Mouse (Mus musculus) forebrain, embryonic 10.5 days (tissue): Measurements from ENCODE around the gene Gtf2f2. TPM values are rescaled to one million over a fixed set of nuclear protein-coding genes. Genes with fewer than 3 reads are reported as not detected.

ENCODE experiments used
- DNase-seq: peaks from one replicate; pipeline ENCODE4 v3.0.0-alpha.2; 2017; ENCODE audit warnings: low spot score; ENCODE audit errors: extremely low spot score
- H3K27ac ChIP-seq: fragments of 300-500 bp; sonication (generic); 2 replicates; pipeline ENCODE4 v1.5.1; 2016; ENCODE audit warnings: mild to moderate bottlenecking
- H3K27me3 ChIP-seq: fragments of 300-500 bp; sonication (generic); 2 replicates; pipeline ENCODE4 v1.6.1; 2016; ENCODE audit warnings: mild to moderate bottlenecking; ENCODE audit not compliant: poor library complexity, severe bottlenecking
- H3K36me3 ChIP-seq: fragments of 300-500 bp; sonication (generic); replicated peaks from 2 replicates; pipeline ENCODE4 v1.6.1; 2016; ENCODE audit warnings: mild to moderate bottlenecking, moderate library complexity
- H3K4me1 ChIP-seq: fragments of 300-500 bp; sonication (generic); 2 replicates; pipeline ENCODE4 v1.6.1; 2016
- H3K4me3 ChIP-seq: fragments of 300-500 bp; sonication (generic); 2 replicates; pipeline ENCODE4 v1.5.1; 2016; ENCODE audit warnings: mild to moderate bottlenecking, moderate library complexity
- H3K9me3 ChIP-seq: fragments of 300-500 bp; sonication (generic); 2 replicates; pipeline ENCODE4 v1.6.1; 2016; ENCODE audit warnings: mild to moderate bottlenecking, moderate library complexity
- WGBS: fragments of 180-500 bp; shearing (Covaris S2); methylation state at CpG from one replicate; pipeline ENCODE4 v1.1.7; 2016; 5-methylcytosine and 5-hydroxymethylcytosine counted together
- polyA plus RNA-seq: library from polyadenylated mRNA; unstranded; fragments of >200 nt; fragmentation: Nextera tagmentation; extraction: Ambion mirVana; gene quantifications from 2 replicates; pipeline ENCODE4 v1.2.1, GENCODE M21; 2016

The Gtf2f2 gene
- polyA plus RNA-seq, 1 experiment from 2014 or later: 57.3 TPM

DNA sequence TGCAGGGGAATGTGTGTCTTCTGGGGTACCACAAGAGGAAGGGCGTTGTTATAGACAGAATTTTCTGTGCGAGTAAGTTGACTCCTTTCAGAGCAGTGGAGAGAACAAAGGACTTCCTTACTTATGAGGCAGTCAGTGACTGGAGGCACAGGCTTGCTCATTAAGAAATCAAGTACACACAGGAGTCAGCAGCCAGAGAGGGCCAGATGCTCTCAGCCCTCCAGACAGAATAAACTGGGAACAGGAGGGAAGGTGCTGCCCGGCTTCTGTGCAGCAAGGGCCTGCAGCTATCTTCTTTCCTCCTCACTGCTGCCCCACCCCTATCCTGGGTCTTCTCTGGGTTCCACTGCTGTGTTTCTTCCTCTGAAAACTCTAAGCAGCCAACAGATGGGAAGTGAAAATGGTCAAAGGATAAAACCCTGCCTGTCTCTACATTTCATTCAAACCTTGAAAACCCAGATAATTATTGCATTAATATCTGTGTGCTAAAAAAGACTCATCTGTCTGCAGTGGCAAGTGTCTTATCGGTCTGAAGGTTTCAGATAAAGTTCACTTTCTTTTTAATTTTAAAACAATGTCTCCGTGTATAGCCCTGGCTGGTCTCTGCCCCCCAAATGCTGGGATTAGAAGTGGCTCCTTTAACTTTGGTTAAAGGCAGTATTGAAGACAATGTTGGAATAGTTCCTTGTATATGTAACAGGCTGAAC lies 109.7 kb downstream of the Gtf2f2 start:
- Histone ChIP-seq H3K4me1 (peaks cover 23% of the 10 kb centered on the region), H3K27me3 (no peaks in the 10 kb centered on the region), H3K36me3 (peaks cover 48% of the 10 kb centered on the region), H3K9me3 (no peaks in the 10 kb centered on the region), H3K27ac (peak overlapping the region; percentile 76), H3K4me3 (no peak overlapping the region)
- DNase-seq: no peak
- 60% methylated on average over 5 of the region's 5 CpGs for WGBS

DNA sequence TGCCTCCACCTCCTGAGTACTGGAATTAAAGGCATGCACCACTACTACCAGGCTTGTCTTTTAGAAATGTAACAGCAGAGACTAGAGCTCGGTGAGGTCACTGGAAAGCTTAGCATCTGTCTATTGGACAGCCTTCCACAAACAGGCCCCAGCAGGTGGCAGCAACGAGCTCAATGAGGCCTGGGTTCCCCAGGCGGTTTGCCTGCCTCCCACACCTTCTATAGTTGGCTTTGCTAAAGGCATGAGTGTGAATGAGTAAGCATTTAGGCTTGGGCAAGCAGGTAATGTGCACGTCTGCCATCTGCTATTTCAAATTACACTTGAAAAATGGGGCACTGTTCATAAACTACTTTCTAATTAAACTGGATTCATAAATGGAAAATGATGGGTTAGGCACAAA lies 111.1 kb downstream of the Gtf2f2 start:
- Histone ChIP-seq H3K4me1 (peaks cover 23% of the 10 kb centered on the region), H3K27ac (no peak overlapping the region), H3K9me3 (no peaks in the 10 kb centered on the region), H3K27me3 (no peaks in the 10 kb centered on the region), H3K36me3 (peaks cover 47% of the 10 kb centered on the region), H3K4me3 (no peak overlapping the region)
- peak; percentile 74 for DNase-seq
- 31% methylated on average over 4 of the region's 4 CpGs for WGBS

DNA sequence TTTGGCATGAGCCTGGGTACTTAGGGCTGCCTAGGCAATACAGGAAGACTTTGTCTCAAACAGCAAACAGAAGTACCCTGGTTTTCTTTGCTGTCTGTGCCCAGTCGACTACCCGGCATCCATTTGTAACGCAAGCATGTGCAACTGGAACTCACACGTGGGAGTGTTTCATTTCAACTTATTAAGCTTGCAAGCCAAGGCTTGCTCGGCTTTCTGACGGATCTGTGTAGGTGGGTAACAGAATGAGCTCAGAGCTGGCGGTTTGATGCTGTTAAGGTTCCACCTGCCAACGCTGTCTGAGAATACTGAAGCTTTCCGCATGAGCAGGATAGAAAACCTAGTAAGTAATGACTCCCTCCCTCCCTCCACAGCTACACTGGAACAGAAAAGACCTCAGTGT lies 118.5 kb downstream of the Gtf2f2 start:
- Histone ChIP-seq H3K4me1 (no peaks in the 10 kb centered on the region), H3K27ac (no peak overlapping the region), H3K4me3 (no peak overlapping the region), H3K9me3 (no peaks in the 10 kb centered on the region), H3K36me3 (peaks cover 30% of the 10 kb centered on the region), H3K27me3 (no peaks in the 10 kb centered on the region)
- 90% methylated on average over 9 of the region's 9 CpGs for WGBS
- DNase-seq: no peak

DNA sequence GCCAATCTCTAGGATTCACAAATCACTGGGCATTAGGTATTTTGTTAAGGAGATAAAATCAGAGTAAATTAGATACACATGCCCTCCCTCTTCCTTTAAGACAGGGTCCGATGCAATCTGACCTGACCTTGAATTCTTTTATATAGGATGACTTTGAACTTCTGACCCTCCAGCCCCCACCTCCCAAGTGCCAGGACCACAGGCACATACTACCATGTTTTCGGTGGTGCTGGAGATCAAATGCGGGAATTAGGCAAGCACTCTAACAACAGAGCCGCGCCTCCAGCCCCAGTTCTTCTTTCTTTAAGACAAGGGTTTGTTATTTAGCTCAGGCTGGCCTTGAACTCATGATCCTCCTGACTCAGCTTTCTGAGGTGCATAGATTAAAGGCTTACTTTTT lies 126.8 kb downstream of the Gtf2f2 start:
- 79% methylated on average over 5 of the region's 5 CpGs for WGBS
- Histone ChIP-seq H3K27ac (no peak overlapping the region), H3K27me3 (no peaks in the 10 kb centered on the region), H3K4me3 (no peak overlapping the region), H3K9me3 (no peaks in the 10 kb centered on the region), H3K36me3 (no peaks in the 10 kb centered on the region), H3K4me1 (peaks cover 28% of the 10 kb centered on the region)
- DNase-seq: no peak

DNA sequence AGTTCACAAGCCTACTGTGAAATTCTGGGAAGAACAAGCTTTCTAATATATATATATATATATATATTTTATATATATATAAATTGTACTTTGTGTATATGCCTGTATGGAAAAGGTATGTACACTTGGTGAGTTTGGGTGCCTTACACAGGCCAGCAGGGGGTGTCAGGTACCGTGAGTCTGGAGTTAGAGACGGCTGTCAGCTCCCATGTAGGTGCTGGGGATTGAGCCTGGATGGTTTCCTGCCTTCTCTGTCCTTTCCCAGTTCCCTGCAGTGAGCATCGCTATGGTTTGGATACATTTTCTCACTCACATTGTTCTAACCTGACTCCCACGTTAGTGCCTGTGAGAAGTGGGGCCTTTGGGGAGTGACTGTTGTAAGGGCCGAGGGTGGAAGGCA lies 127.3 kb downstream of the Gtf2f2 start:
- peaks cover 33% of the 10 kb centered on the region for H3K4me1 ChIP-seq
- H3K9me3 ChIP-seq: no peaks in the 10 kb centered on the region
- H3K4me3 ChIP-seq: no peak overlapping the region
- no peak for DNase-seq
- H3K27me3 ChIP-seq: no peaks in the 10 kb centered on the region
- no peaks in the 10 kb centered on the region for H3K36me3 ChIP-seq
- H3K27ac ChIP-seq: no peak overlapping the region
- WGBS: 73% methylated on average over 5 of the region's 5 CpGs

DNA sequence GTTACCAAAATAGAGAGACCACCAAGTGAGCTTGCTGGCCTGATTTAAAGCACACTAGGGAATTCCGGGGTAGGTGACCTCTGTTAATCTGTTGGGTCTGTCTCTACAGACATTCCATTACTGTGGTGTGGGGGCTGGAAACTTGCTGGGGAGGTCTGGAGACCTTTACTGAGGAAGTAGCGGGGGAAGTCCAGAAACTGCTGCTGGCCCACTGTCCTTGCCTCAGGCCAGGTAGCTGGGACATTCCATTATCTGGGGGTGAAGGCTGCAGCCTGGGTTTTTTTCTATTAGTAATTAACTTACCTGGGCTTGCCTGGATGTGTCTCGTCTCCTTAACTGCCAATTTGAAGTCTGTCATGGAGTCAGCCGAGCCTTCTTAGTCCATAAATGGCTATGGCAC lies 128.8 kb downstream of the Gtf2f2 start:
- H3K9me3 ChIP-seq: no peaks in the 10 kb centered on the region
- H3K27me3 ChIP-seq: no peaks in the 10 kb centered on the region
- DNase-seq: no peak
- 36% methylated on average over 4 of the region's 4 CpGs for WGBS
- H3K36me3 ChIP-seq: no peaks in the 10 kb centered on the region
- H3K4me3 ChIP-seq: no peak overlapping the region
- peak overlapping the region; percentile 65; the same call in 1 of the 2 replicates for H3K27ac ChIP-seq
- peaks cover 35% of the 10 kb centered on the region for H3K4me1 ChIP-seq

DNA sequence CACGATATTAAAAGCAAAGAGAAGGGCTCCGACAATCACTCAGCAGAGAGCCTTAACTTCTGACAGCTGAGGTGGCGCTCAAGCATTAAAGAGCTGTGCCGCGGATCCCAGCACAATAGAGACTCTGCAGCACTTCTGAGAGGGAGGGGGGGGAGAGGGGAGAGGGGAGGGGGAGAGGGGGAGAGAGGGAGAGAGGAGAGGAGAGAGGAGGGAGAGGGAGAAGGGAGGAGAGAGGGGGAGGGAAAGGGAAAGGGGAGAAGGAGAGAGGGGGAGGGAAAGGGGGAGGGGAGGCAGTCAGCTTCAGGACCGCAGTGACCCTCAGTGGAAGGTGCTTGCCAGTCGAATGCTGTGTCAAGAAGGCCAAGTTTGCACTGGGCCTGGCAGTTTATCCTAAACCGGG lies 131.7 kb downstream of the Gtf2f2 start:
- Histone ChIP-seq H3K9me3 (no peaks in the 10 kb centered on the region), H3K27me3 (0 out of 2 replicates have a peak, but pooled peaks cover 10% of the 10 kb centered on the region), H3K27ac (peak overlapping the region; percentile 30; the same call in 1 of the 2 replicates), H3K36me3 (no peaks in the 10 kb centered on the region), H3K4me3 (peak overlapping the region; percentile 1; the same call in 1 of the 2 replicates), H3K4me1 (peaks cover 53% of the 10 kb centered on the region)
- 23% methylated on average over 8 of the region's 8 CpGs for WGBS
- DNase-seq: peak; percentile 40

DNA sequence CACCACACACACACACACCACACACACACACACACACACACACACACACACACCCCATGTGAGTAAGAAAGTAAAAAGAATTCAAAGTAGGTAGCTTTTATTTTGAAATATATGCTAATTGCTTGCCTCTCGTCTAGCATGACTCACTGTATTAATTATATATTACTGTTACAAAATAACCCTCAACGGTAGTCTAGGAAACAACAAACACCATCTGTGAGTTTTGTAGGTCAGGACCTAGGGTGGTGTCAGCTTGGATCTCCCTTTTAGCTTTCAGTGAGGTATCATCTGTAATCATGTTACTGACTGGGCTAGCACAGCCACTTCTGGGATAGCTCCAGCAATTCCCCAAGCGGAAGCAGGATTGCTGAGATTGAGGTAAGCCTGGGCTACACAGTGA lies 133.4 kb downstream of the Gtf2f2 start:
- peaks cover 40% of the 10 kb centered on the region for H3K4me1 ChIP-seq
- no peak overlapping the region for H3K27ac ChIP-seq
- 0 out of 2 replicates have a peak, but pooled peaks cover 10% of the 10 kb centered on the region for H3K27me3 ChIP-seq
- H3K9me3 ChIP-seq: no peaks in the 10 kb centered on the region
- H3K36me3 ChIP-seq: no peaks in the 10 kb centered on the region
- H3K4me3 ChIP-seq: no peak overlapping the region
- no peak for DNase-seq
- 85% methylated on average over 3 of the region's 3 CpGs for WGBS

DNA sequence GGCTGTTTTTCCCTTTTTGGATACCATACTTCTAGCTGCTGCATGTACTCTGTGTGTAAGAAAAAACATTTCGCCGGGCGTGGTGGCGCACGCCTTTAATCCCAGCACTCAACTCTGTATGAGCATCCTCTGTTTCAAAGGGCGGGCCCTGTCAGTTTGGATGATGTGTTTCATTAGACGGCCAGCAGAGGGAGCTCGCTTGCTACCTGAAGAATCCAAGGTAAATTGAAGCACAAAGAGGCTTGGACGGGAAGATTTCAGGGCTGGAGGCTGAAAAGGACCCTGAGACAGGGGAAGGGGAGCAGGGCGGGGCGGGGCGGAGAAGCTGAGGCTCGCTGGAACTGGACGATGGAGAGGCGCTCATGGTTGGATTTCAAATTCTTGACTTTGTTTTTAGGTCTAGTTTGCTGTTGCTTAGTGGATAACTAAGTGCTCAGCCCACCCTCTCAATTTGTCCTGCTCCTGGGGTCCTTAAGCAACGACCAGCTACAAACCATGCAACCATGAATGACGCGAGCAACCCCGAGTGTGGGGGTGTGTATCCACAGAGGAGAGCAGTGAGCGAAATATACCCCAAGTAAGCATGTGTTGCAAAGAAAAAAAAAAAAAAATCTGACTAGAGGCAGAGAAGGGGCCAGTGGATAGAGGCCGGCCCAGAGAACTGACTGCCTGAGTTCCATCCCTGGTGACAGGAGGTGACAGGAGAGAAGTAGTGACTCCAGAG lies 134.2 kb downstream of the Gtf2f2 start:
- H3K27ac ChIP-seq: peak overlapping the region; percentile 71
- peak overlapping the region; percentile 35 for H3K4me3 ChIP-seq
- DNase-seq: peak; percentile 88
- H3K36me3 ChIP-seq: no peaks in the 10 kb centered on the region
- H3K27me3 ChIP-seq: 0 out of 2 replicates have a peak, but pooled peaks cover 10% of the 10 kb centered on the region
- 14% methylated on average over 21 of the region's 21 CpGs for WGBS
- peaks cover 4% of the 10 kb centered on the region; the same call in 1 of the 2 replicates for H3K9me3 ChIP-seq
- peaks cover 32% of the 10 kb centered on the region for H3K4me1 ChIP-seq

DNA sequence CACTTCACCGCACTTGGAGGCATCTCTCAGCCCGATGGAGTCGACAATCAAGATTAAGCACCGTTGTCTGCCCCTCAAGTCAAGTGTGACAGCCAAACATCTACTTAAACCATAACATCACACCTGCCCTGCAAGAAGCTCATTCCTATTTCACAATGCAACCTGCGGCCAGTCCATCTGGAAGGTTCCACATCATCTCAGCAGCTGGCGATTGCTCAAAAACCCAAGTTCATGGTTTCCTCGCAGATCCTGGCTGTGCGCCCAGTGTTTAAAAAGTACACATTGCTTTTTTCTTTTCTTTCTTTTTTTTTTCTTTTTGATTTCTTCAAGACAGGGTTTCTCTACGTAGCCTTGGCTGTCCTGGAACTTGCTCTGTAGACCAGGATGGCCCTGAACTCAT lies 137.1 kb downstream of the Gtf2f2 start:
- no peak overlapping the region for H3K4me3 ChIP-seq
- peaks cover 39% of the 10 kb centered on the region for H3K4me1 ChIP-seq
- WGBS: 96% methylated on average over 9 of the region's 9 CpGs
- 0 out of 2 replicates have a peak, but pooled peaks cover 10% of the 10 kb centered on the region for H3K27me3 ChIP-seq
- peaks cover 4% of the 10 kb centered on the region; the same call in 1 of the 2 replicates for H3K9me3 ChIP-seq
- no peak overlapping the region for H3K27ac ChIP-seq
- no peaks in the 10 kb centered on the region for H3K36me3 ChIP-seq
- no peak for DNase-seq

DNA sequence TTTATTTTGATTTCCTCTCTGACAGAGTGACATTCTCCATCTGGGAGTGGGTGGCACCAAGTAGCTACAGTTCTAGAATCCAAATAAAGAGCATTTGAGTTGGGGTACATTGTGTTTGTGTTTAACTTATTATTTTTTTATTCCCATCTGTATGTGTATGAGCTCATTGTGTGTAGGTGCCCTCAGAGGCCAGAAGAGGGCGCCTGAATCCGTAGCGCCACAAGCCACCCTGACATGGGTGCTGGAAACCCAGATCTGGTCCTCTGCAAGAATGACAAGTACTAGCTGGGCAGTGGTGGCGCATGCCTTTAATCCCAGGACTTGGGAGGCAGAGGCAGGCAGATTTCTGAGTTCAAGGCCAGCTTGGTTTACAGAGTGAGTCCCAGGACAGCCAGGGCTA lies 138.9 kb downstream of the Gtf2f2 start:
- Histone ChIP-seq H3K27me3 (0 out of 2 replicates have a peak, but pooled peaks cover 10% of the 10 kb centered on the region), H3K27ac (no peak overlapping the region), H3K4me1 (peaks cover 36% of the 10 kb centered on the region), H3K9me3 (peaks cover 4% of the 10 kb centered on the region; the same call in 1 of the 2 replicates), H3K36me3 (no peaks in the 10 kb centered on the region), H3K4me3 (no peak overlapping the region)
- DNase-seq: no peak
- 84% methylated on average over 4 of the region's 4 CpGs for WGBS

DNA sequence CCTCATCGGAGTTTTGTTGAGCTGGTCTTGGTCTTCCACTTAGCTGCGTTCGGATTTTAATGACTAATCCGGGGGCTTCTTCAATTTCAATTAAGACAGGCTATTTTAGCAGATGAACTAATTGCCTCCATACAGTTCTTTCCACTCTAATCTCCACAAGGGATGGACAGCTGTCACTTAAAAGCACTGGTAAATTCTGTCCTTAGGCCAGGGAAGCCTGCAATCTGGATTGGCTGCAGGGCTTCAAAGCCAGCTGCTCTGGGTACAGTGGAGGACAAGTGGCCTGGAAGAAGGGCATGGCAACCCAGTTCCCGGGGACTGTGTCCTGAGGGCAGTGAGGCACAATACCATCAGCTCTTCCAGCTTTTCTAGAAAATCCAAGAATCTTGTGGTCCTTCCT lies 139.6 kb downstream of the Gtf2f2 start:
- Histone ChIP-seq H3K4me3 (peak overlapping the region; percentile 40), H3K27ac (peak overlapping the region; percentile 44; the same call in 1 of the 2 replicates), H3K4me1 (peaks cover 29% of the 10 kb centered on the region)

DNA sequence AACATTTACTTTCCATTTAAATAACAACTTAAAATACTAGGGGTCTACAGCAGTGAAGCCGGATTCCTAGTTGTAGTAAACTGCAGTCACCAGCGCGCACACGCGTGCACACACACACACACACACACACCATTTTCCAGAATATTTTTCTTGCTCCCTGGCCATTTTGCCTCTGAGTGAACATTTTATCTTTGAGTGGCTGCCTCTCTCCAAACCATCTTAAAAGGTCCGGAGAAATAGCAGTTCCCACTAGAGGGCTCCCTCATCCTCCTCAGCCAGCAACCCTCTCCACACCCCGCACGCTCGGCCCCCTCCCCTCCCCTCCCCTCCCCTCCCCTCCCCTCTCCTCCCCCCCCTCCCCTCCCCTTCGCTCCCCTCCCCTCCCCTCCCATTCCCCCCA lies 140.0 kb downstream of the Gtf2f2 start:
- Histone ChIP-seq H3K9me3 (peaks cover 4% of the 10 kb centered on the region; the same call in 1 of the 2 replicates), H3K36me3 (no peaks in the 10 kb centered on the region), H3K27ac (peak overlapping the region; percentile 36; the same call in 1 of the 2 replicates), H3K4me1 (peaks cover 25% of the 10 kb centered on the region), H3K27me3 (peaks cover 7% of the 10 kb centered on the region; the same call in 1 of the 2 replicates), H3K4me3 (peak overlapping the region; percentile 40)
- WGBS: 20% methylated on average over 9 of the region's 10 CpGs
- DNase-seq: no peak

More for the DNA sequence above, 139.6 kb downstream of the Gtf2f2 start:
- H3K9me3 ChIP-seq: peaks cover 4% of the 10 kb centered on the region; the same call in 1 of the 2 replicates
- 10% methylated on average over 4 of the region's 5 CpGs for WGBS
- no peaks in the 10 kb centered on the region for H3K36me3 ChIP-seq
- DNase-seq: no peak
- peaks cover 10% of the 10 kb centered on the region; the same call in 1 of the 2 replicates for H3K27me3 ChIP-seq
